Mouse (Mus musculus) neural tube, embryonic 14.5 days (tissue): ENCODE measurements around the gene Hrc. TPM values are rescaled to one million over a fixed set of nuclear protein-coding genes. Genes with fewer than 3 reads are reported as not detected.

Experiments
- ATAC-seq: fragments of 200-750 bp; cut with Nextera tagmentation; 2 replicates; pipeline ENCODE4 v1.8.0; 2017; ENCODE audit warnings: low read depth, mild to moderate bottlenecking, moderate TSS enrichment, moderate library complexity
- H3K27ac ChIP-seq: fragments of 300-500 bp; sonication (generic); 2 replicates; pipeline ENCODE4 v1.5.1; 2014; ENCODE audit warnings: low read depth, mild to moderate bottlenecking, control low read depth, low read length, moderate library complexity, mixed read lengths
- H3K27me3 ChIP-seq: fragments of 300-500 bp; sonication (generic); 2 replicates; pipeline ENCODE4 v1.6.1; 2014; ENCODE audit warnings: low read length; ENCODE audit not compliant: control insufficient read depth, insufficient read depth
- H3K36me3 ChIP-seq: fragments of 300-500 bp; sonication (generic); 2 replicates; pipeline ENCODE4 v1.6.1; 2014; ENCODE audit warnings: low read length, mixed read lengths; ENCODE audit not compliant: control insufficient read depth, insufficient read depth
- H3K4me1 ChIP-seq: fragments of 300-500 bp; sonication (generic); 2 replicates; pipeline ENCODE4 v1.6.1; 2014; ENCODE audit warnings: low read length; ENCODE audit not compliant: control insufficient read depth, insufficient read depth
- H3K4me2 ChIP-seq: fragments of 300-500 bp; sonication (generic); 2 replicates; pipeline ENCODE4 v1.6.1; 2014; ENCODE audit warnings: mild to moderate bottlenecking, low read depth, low read length, control low read depth
- H3K4me3 ChIP-seq: fragments of 300-500 bp; sonication (generic); 2 replicates; pipeline ENCODE4 v1.5.1; 2014; ENCODE audit warnings: low read depth, low read length, control low read depth, mixed read lengths
- H3K9ac ChIP-seq: fragments of 300-500 bp; sonication (generic); replicated peaks from 2 replicates; pipeline ENCODE4 v1.6.1; 2014; ENCODE audit warnings: low read depth, mild to moderate bottlenecking, control low read depth, low read length, mixed read lengths
- H3K9me3 ChIP-seq: fragments of 300-500 bp; sonication (generic); 2 replicates; pipeline ENCODE4 v1.6.1; 2016; ENCODE audit warnings: low read length; ENCODE audit not compliant: control insufficient read depth
- WGBS: fragments of 180-500 bp; shearing (Covaris S2); extraction: QIAGEN DNeasy Blood & Tissue Kit; methylation state at CpG from one replicate; pipeline ENCODE4 v1.1.7; 2014; 5-methylcytosine and 5-hydroxymethylcytosine counted together
- polyA plus RNA-seq: library from polyadenylated mRNA; unstranded; fragments of >200 nt; fragmentation: Nextera tagmentation; extraction: Ambion mirVana; gene quantifications from 2 replicates; pipeline ENCODE4 v1.2.1, GENCODE M21; 2014

Hrc gene
- polyA plus RNA-seq, 1 experiment from 2014 or later = 0.13 TPM

GRCm38 (mm10) chr7:45376057-45376456 lies 41.0 kb downstream of the Hrc start:
- no peak for ATAC-seq
- peaks cover 66% of the 10 kb centered on the region for H3K36me3 ChIP-seq
- no peaks in the 10 kb centered on the region for H3K27me3 ChIP-seq
- no peak overlapping the region for H3K27ac ChIP-seq
- no peak overlapping the region for H3K4me2 ChIP-seq
- H3K4me1 ChIP-seq = no peaks in the 10 kb centered on the region
- 82% methylated on average over 1 of the region's 1 CpGs for WGBS
- H3K9ac ChIP-seq = no peak overlapping the region
- H3K9me3 ChIP-seq = no peaks in the 10 kb centered on the region
- no peak overlapping the region for H3K4me3 ChIP-seq

GRCm38 (mm10) chr7:45386077-45386476 lies 51.0 kb downstream of the Hrc start:
- H3K27me3 ChIP-seq = no peaks in the 10 kb centered on the region
- H3K4me2 ChIP-seq = no peak overlapping the region
- no peaks in the 10 kb centered on the region for H3K4me1 ChIP-seq
- H3K36me3 ChIP-seq = peaks cover 75% of the 10 kb centered on the region
- H3K9me3 ChIP-seq = no peaks in the 10 kb centered on the region
- H3K9ac ChIP-seq = no peak overlapping the region
- H3K27ac ChIP-seq = no peak overlapping the region
- ATAC-seq = no peak
- no peak overlapping the region for H3K4me3 ChIP-seq
- 93% methylated on average over 3 of the region's 3 CpGs for WGBS

Other genes with a start within 250 kb of the Hrc start
- 23.7 and 118 TPM in 2 replicates for gene Rcn3, start 243.1 kb upstream of the Hrc start, polyA plus RNA-seq
- gene Fcgrt, start 231.4 kb upstream of the Hrc start, polyA plus RNA-seq = 7.0 and 36.4 TPM in 2 replicates
- gene Rps11, start 210.9 kb upstream of the Hrc start, polyA plus RNA-seq = 781 and 868 TPM in 2 replicates
- gene Rpl13a, start 206.5 kb upstream of the Hrc start, polyA plus RNA-seq = 668 and 729 TPM in 2 replicates
- gene Gm45713, start 199.1 kb upstream of the Hrc start, polyA plus RNA-seq = 0.33 TPM in 1 of 2 replicates, not detected in the other
- 1.3 and 1.6 TPM in 2 replicates for gene Flt3l, start 198.9 kb upstream of the Hrc start, polyA plus RNA-seq
- 90.4 and 91.2 TPM in 2 replicates for gene Pih1d1, start 181.0 kb upstream of the Hrc start, polyA plus RNA-seq
- gene Aldh16a1, start 180.7 kb upstream of the Hrc start, polyA plus RNA-seq = 16.9 and 19.8 TPM in 2 replicates
- 0.71 TPM in 1 of 2 replicates, not detected in the other for gene Slc17a7, start 171.3 kb upstream of the Hrc start, polyA plus RNA-seq
- not detected in 2 replicates for gene Gfy, start 155.7 kb upstream of the Hrc start, polyA plus RNA-seq
- not detected in 2 replicates for gene Pth2, start 154.3 kb upstream of the Hrc start, polyA plus RNA-seq
- gene Ccdc155, start 130.4 kb upstream of the Hrc start, polyA plus RNA-seq = 0.15 and 0.50 TPM in 2 replicates
- 11.8 and 12.9 TPM in 2 replicates for gene Dkkl1, start 123.1 kb upstream of the Hrc start, polyA plus RNA-seq
- gene Tead2, start 119.5 kb upstream of the Hrc start, polyA plus RNA-seq = 24.5 and 39.9 TPM in 2 replicates
- 1.0 and 1.6 TPM in 2 replicates for gene Cd37, start 96.2 kb upstream of the Hrc start, polyA plus RNA-seq
- 0.75 and 0.99 TPM in 2 replicates for gene Slc6a16, start 94.2 kb upstream of the Hrc start, polyA plus RNA-seq
- gene Slc6a21, start 57.8 kb upstream of the Hrc start, polyA plus RNA-seq = not detected in 2 replicates
- 9.1 and 10.9 TPM in 2 replicates for gene Trpm4, start 1.5 kb upstream of the Hrc start, polyA plus RNA-seq
- gene Ppfia3, start 31.7 kb downstream of the Hrc start, polyA plus RNA-seq = 28.4 and 30.4 TPM in 2 replicates
- gene Lin7b, start 35.3 kb downstream of the Hrc start, polyA plus RNA-seq = 24.9 and 49.4 TPM in 2 replicates
- gene Snrnp70, start 60.5 kb downstream of the Hrc start, polyA plus RNA-seq = 76.1 and 93.7 TPM in 2 replicates
- gene Kcna7, start 70.4 kb downstream of the Hrc start, polyA plus RNA-seq = not detected in 2 replicates
- gene Ntf5, start 78.4 kb downstream of the Hrc start, polyA plus RNA-seq = not detected in 2 replicates
- not detected in 2 replicates for gene Lhb, start 85.5 kb downstream of the Hrc start, polyA plus RNA-seq
- gene Gys1, start 99.6 kb downstream of the Hrc start, polyA plus RNA-seq = 18.1 and 19.9 TPM in 2 replicates
- 86.8 and 95.3 TPM in 2 replicates for gene Ruvbl2, start 102.8 kb downstream of the Hrc start, polyA plus RNA-seq
- 5,062 and 5,088 TPM in 2 replicates for gene Ftl1, start 124.6 kb downstream of the Hrc start, polyA plus RNA-seq
- 107 and 215 TPM in 2 replicates for gene Bax, start 131.6 kb downstream of the Hrc start, polyA plus RNA-seq
- gene Tulp2, start 146.6 kb downstream of the Hrc start, polyA plus RNA-seq = 0.17 and 0.31 TPM in 2 replicates
- not detected in 2 replicates for gene Gm45808, start 151.5 kb downstream of the Hrc start, polyA plus RNA-seq
- 4.0 and 4.6 TPM in 2 replicates for gene Dhdh, start 153.5 kb downstream of the Hrc start, polyA plus RNA-seq
- 115 and 134 TPM in 2 replicates for gene Nucb1, start 175.1 kb downstream of the Hrc start, polyA plus RNA-seq
- 14.0 and 14.2 TPM in 2 replicates for gene Ppp1r15a, start 191.0 kb downstream of the Hrc start, polyA plus RNA-seq
- 0.54 and 3.2 TPM in 2 replicates for gene Plekha4, start 191.0 kb downstream of the Hrc start, polyA plus RNA-seq
- 0.40 and 0.60 TPM in 2 replicates for gene Hsd17b14, start 219.6 kb downstream of the Hrc start, polyA plus RNA-seq
- gene Bcat2, start 234.9 kb downstream of the Hrc start, polyA plus RNA-seq = 15.8 and 19.2 TPM in 2 replicates